Mouse (Mus musculus) midbrain, embryonic 11.5 days (tissue): ENCODE measurements around the gene Pmm1. TPM values are rescaled to one million over a fixed set of nuclear protein-coding genes. Genes with fewer than 3 reads are reported as not detected.
"Not testable (repeated sequence)": the region's sequence is repeated elsewhere in the genome, so short reads cannot be mapped to it uniquely, and the experiment has no call there.

Experiments used
- ATAC-seq: fragments of 200-750 bp; cut with Nextera tagmentation; 2 replicates; pipeline ENCODE4 v1.8.0; 2017; ENCODE audit warnings: moderate TSS enrichment, moderate library complexity; ENCODE audit not compliant: low FRiP score
- DNase-seq: peaks from one replicate; pipeline ENCODE4 v3.0.0; 2015; ENCODE audit warnings: low spot score; ENCODE audit errors: missing footprints
- H3K27ac ChIP-seq: fragments of 300-500 bp; sonication (generic); 2 replicates; pipeline ENCODE4 v1.5.1; 2014; ENCODE audit warnings: low read depth, low read length
- H3K27me3 ChIP-seq: fragments of 300-500 bp; sonication (generic); 2 replicates; pipeline ENCODE4 v1.6.1; 2014; ENCODE audit warnings: mild to moderate bottlenecking, low read length, moderate library complexity, mixed read lengths; ENCODE audit not compliant: control insufficient read depth, insufficient read depth
- H3K36me3 ChIP-seq: fragments of 300-500 bp; sonication (generic); 2 replicates; pipeline ENCODE4 v1.6.1; 2014; ENCODE audit warnings: mild to moderate bottlenecking, low read length, moderate library complexity, mixed read lengths; ENCODE audit not compliant: control insufficient read depth, insufficient read depth
- H3K4me1 ChIP-seq: fragments of 300-500 bp; sonication (generic); 2 replicates; pipeline ENCODE4 v1.6.1; 2014; ENCODE audit warnings: low read length; ENCODE audit not compliant: control insufficient read depth, insufficient read depth
- H3K4me2 ChIP-seq: fragments of 300-500 bp; sonication (generic); 2 replicates; pipeline ENCODE4 v1.6.1; 2014; ENCODE audit warnings: mild to moderate bottlenecking, moderate library complexity
- H3K4me3 ChIP-seq: fragments of 300-500 bp; sonication (generic); 2 replicates; pipeline ENCODE4 v1.5.1; 2014; ENCODE audit warnings: low read depth, low read length
- H3K9ac ChIP-seq: fragments of 300-500 bp; sonication (generic); 2 replicates; pipeline ENCODE4 v1.6.1; 2014; ENCODE audit warnings: low read length
- H3K9me3 ChIP-seq: fragments of 300-500 bp; sonication (generic); 2 replicates; pipeline ENCODE4 v1.6.1; 2016; ENCODE audit warnings: low read length; ENCODE audit not compliant: control insufficient read depth
- WGBS: fragments of 180-500 bp; shearing (Covaris S2); extraction: QIAGEN DNeasy Blood & Tissue Kit; methylation state at CpG from one replicate; pipeline ENCODE4 v1.1.7; 2014; 5-methylcytosine and 5-hydroxymethylcytosine counted together
- polyA plus RNA-seq: library from polyadenylated mRNA; unstranded; fragments of >200 nt; fragmentation: Nextera tagmentation; extraction: Ambion mirVana; gene quantifications from 2 replicates; pipeline ENCODE4 v1.2.1, GENCODE M21; 2014

Pmm1 gene
- polyA plus RNA-seq, 1 experiment from 2014 or later: 29.8 TPM

DNA sequence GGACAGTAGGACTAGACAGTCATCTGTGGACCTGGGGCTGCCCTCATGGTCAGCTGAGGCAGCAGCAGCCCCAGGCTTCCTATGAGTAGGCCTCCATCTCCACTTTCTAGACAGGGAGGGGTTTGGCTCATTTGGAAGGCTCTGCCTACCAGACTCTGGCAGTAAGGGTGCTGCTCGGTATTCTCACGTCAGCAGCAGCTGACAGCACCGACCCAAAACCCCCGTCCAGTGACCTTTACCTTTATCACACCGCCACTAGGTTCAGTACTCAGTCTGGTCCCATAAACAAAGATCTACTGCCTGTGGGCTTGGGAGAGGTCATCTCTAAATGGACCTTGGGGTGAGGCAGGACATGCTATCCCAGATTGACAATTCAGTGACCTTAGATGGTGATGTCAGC, 45.1 kb downstream of the Pmm1 start:
- Histone ChIP-seq H3K9ac (no peak overlapping the region), H3K4me3 (no peak overlapping the region), H3K4me1 (no peaks in the 10 kb centered on the region), H3K27me3 (no peaks in the 10 kb centered on the region), H3K27ac (no peak overlapping the region), H3K36me3 (peaks cover 13% of the 10 kb centered on the region), H3K4me2 (no peak overlapping the region), H3K9me3 (no peaks in the 10 kb centered on the region)
- no peak for DNase-seq
- no peak for ATAC-seq
- WGBS: 87% methylated on average over 5 of the region's 5 CpGs

DNA sequence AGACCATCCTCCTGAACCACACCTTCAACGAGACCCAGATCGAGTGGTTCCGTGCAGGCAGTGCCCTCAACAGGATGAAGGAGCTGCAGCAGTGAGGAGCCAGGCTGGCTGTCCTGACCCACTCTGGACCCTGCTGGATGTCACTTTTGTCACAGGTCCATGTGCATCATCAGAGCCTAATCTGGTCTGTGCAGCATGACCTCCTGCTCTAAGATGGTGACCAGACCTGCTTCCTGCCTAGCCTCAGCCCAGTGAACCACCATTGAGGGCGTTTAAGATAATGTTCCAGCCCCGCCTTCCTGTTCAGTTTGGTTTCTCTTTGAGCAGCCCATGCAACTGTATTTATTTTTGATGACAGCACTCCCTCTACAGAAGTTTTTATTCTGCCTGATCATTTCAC, 46.1 kb downstream of the Pmm1 start:
- Histone ChIP-seq H3K9me3 (no peaks in the 10 kb centered on the region), H3K36me3 (peaks cover 17% of the 10 kb centered on the region), H3K9ac (no peak overlapping the region), H3K4me3 (no peak overlapping the region), H3K27me3 (no peaks in the 10 kb centered on the region), H3K4me1 (no peaks in the 10 kb centered on the region), H3K27ac (no peak overlapping the region), H3K4me2 (no peak overlapping the region)
- DNase-seq (no peak), ATAC-seq (no peak)
- 87% methylated on average over 5 of the region's 5 CpGs for WGBS

DNA sequence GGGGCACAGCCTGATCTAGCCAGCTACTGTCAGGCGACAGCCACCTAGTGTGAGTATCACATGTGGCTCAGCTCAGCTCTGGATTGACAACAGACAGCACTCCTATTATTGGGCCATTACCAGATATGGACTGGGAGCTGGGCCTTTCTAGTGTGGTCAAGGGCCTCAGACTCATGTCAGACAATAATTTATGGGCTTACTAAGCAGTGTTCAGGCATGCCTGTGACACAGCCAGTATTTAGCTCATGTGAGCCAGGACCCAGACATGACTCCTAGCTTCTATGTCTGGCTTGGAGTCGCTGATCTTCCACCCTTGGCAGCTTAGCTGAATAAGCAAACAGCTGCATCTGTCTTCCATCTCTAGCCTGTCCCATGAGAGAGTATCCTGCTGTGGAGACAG, 48.2 kb downstream of the Pmm1 start:
- ATAC-seq: no peak
- Histone ChIP-seq H3K27me3 (no peaks in the 10 kb centered on the region), H3K4me3 (no peak overlapping the region), H3K4me1 (no peaks in the 10 kb centered on the region), H3K9ac (no peak overlapping the region), H3K36me3 (peaks cover 21% of the 10 kb centered on the region), H3K27ac (no peak overlapping the region), H3K9me3 (no peaks in the 10 kb centered on the region), H3K4me2 (no peak overlapping the region)
- 73% methylated on average over 2 of the region's 2 CpGs for WGBS
- no peak for DNase-seq

DNA sequence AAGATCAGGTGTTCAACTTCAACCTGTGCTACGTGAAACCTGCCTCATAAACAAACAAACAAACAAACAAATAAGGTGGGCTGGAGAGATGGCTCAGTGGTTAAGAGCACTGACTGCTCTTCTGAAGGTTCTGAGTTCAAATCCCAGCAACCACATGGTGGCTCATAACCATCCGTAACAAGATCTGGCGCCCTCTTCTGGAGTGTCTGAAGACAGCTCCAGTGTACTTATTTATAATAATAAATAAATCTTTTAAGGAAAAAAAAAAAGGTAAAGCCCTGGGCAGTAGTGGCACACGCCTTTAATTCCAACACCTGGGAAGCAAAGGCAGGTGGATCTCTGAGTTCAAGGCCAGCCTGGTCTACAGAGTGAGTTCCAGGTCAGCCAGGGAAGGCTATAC, 52.0 kb downstream of the Pmm1 start:
- not testable (repeated sequence) for H3K27ac ChIP-seq, H3K4me3 ChIP-seq, ATAC-seq, DNase-seq, H3K4me1 ChIP-seq, H3K27me3 ChIP-seq, H3K4me2 ChIP-seq, H3K9me3 ChIP-seq, H3K9ac ChIP-seq
- 83% methylated on average over 4 of the region's 4 CpGs for WGBS
- peaks cover 22% of the 10 kb centered on the region for H3K36me3 ChIP-seq

DNA sequence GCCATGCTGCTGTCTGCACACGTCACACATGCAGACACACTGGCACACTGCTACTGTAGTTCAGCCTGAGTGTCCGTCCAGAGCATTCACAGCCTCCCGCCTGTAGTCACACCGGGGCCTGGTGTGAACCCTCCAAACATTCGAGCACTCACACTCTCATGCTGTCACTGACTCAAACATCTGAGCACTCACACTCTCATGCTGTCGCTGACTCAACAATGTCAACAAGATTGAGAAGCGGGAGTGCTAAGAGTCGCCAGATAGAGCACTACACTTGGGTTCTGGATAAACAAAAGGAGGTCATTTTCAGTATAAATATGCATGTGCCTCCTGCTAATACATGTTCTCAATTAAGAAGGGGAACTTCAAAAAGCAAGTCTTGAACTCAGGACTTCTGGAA, 52.8 kb downstream of the Pmm1 start:
- Histone ChIP-seq H3K4me1 (no peaks in the 10 kb centered on the region), H3K9ac (no peak overlapping the region), H3K36me3 (peaks cover 18% of the 10 kb centered on the region), H3K4me2 (no peak overlapping the region), H3K27ac (no peak overlapping the region), H3K4me3 (no peak overlapping the region), H3K9me3 (no peaks in the 10 kb centered on the region), H3K27me3 (no peaks in the 10 kb centered on the region)
- 92% methylated on average over 8 of the region's 8 CpGs for WGBS
- ATAC-seq: no peak
- no peak for DNase-seq

DNA sequence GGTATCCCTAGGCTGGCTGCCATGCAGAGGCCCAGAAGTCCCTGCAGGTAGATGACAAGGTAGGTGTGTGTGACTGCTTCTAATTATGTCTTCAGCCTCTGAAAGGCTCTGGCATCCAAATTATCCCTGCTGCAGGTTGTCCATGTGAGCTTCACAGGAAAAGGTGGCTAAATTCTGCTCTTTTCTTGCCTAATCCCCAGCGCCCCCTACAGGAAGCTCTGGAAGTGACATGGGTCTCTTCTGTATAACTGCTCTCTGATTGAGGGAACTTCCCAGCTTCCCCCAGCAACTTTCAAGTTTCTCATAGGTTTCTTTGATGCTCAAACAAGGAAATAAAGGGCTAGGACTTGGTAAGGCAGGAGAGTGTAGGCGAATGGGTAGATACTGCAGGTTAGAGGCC, 55.8 kb downstream of the Pmm1 start:
- no peak overlapping the region for H3K4me3 ChIP-seq
- H3K27me3 ChIP-seq: no peaks in the 10 kb centered on the region
- H3K9me3 ChIP-seq: no peaks in the 10 kb centered on the region
- no peaks in the 10 kb centered on the region for H3K4me1 ChIP-seq
- H3K36me3 ChIP-seq: peaks cover 23% of the 10 kb centered on the region
- WGBS: 38% methylated on average over 2 of the region's 2 CpGs
- DNase-seq: peak; percentile 93
- no peak overlapping the region for H3K27ac ChIP-seq
- H3K9ac ChIP-seq: no peak overlapping the region
- no peak overlapping the region for H3K4me2 ChIP-seq
- ATAC-seq: no peak

Other genes starting within 250 kb of the Pmm1 start
- 34.3 and 35.0 TPM in 2 replicates for gene Zc3h7b, start 215.9 kb downstream of the Pmm1 start, polyA plus RNA-seq
- 152 and 156 TPM in 2 replicates for gene Rangap1, start 215.4 kb downstream of the Pmm1 start, polyA plus RNA-seq
- 11.0 and 12.9 TPM in 2 replicates for gene Tef, start 158.5 kb downstream of the Pmm1 start, polyA plus RNA-seq
- gene Tob2, start 102.1 kb downstream of the Pmm1 start, polyA plus RNA-seq: 10.4 and 12.9 TPM in 2 replicates
- 179 and 197 TPM in 2 replicates for gene Phf5a, start 89.0 kb downstream of the Pmm1 start, polyA plus RNA-seq
- gene Aco2, start 88.6 kb downstream of the Pmm1 start, polyA plus RNA-seq: 155 and 165 TPM in 2 replicates
- gene Polr3h, start 34.7 kb downstream of the Pmm1 start, polyA plus RNA-seq: 66.9 and 75.6 TPM in 2 replicates
- 18.0 and 18.9 TPM in 2 replicates for gene Csdc2, start 24.2 kb downstream of the Pmm1 start, polyA plus RNA-seq
- gene 1700029P11Rik, start 19.6 kb upstream of the Pmm1 start, polyA plus RNA-seq: not detected in 2 replicates
- gene Xrcc6, start 26.9 kb upstream of the Pmm1 start, polyA plus RNA-seq: 58.4 and 62.2 TPM in 2 replicates
- 33.7 and 37.8 TPM in 2 replicates for gene Desi1, start 72.9 kb upstream of the Pmm1 start, polyA plus RNA-seq
- 275 and 283 TPM in 2 replicates for gene Snu13, start 86.7 kb upstream of the Pmm1 start, polyA plus RNA-seq
- gene 4930407I10Rik, start 98.2 kb upstream of the Pmm1 start, polyA plus RNA-seq: not detected in 2 replicates
- 0.04 TPM in 1 of 2 replicates, not detected in the other for gene Mei1, start 109.1 kb upstream of the Pmm1 start, polyA plus RNA-seq
- 17.2 and 18.5 TPM in 2 replicates for gene Ccdc134, start 167.0 kb upstream of the Pmm1 start, polyA plus RNA-seq
- 148 and 170 TPM in 2 replicates for gene Srebf2, start 186.3 kb upstream of the Pmm1 start, polyA plus RNA-seq